Comparison of ENCODE assay signal across 9 mouse cellular contexts in the genomic region with DNA sequence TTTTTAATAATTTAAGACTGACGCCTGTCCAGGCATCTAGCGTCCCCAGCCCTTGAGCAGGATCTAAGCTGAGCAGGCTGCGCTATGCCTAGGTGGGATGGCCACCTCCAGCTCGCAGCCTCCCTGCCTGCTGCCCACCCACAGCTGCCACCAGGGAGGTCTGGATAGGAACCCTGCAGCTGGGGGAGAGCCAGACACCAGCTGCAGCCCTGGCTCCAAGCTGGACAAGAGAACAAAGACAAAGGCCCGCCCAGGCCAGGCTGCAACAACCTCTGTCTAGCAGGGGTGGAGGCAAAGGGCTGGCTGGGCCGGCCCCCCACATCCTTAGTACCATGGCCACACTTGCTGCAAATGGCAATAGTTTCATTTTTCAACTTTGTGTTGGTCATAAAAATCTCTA. TPM values are rescaled to one million over a fixed set of nuclear protein-coding genes. Genes with fewer than 3 reads are reported as not detected.
A peak's percentile ranks its signal among the peaks of the same experiment; 100 is the strongest.
DNase-seq lines count a peak whose midpoint lies in the region; ATAC-seq and TF ChIP-seq lines count a peak whose summit lies in the region.
"Had no signal": no experiment of that assay in that cellular context is flagged by ENCODE, and none has a peak within 500 bp of the region (broad histone marks: within the 10 kb centered on the region; RNA-seq: fewer than 3 reads in every experiment).

No protein-coding gene starts in this region.

- 47% methylated on average over 6 of the region's 6 CpGs for WGBS in heart, embryonic 10.5 days
- 40% methylated on average over 6 of the region's 6 CpGs for WGBS in heart, embryonic 12.5 days
- 8% methylated on average over 6 of the region's 6 CpGs for WGBS in neural tube, embryonic 14.5 days

- peaks cover 16% of the 10 kb centered on the region for H3K36me3 ChIP-seq in heart, embryonic 10.5 days
- peaks cover 23% of the 10 kb centered on the region for H3K36me3 ChIP-seq in heart, embryonic 12.5 days
- H3K36me3 ChIP-seq in neural tube, embryonic 14.5 days (ENCODE audit: control insufficient read depth, insufficient read depth, low read length): no peaks in the 10 kb centered on the region

- peak overlapping the region; percentile 81 for H3K27ac ChIP-seq in heart, embryonic 10.5 days
- H3K27ac ChIP-seq in cortical plate, adult 2 months (ENCODE audit: insufficient read depth, low read length): 0 out of 2 replicates have a peak overlapping the region, but pooled peaks have one; percentile 43
- H3K27ac ChIP-seq in heart, embryonic 12.5 days (ENCODE audit: poor library complexity, severe bottlenecking): 0 out of 2 replicates have a peak overlapping the region, but pooled peaks have one; percentile 15
- H3K27ac ChIP-seq in neural tube, embryonic 14.5 days (ENCODE audit: low read depth, low read length): peak overlapping the region; percentile 72

- ATAC-seq in heart, embryonic 12.5 days (ENCODE audit: insufficient number of reproducible peaks, low FRiP score): peak; percentile 63
- ATAC-seq in neural tube, embryonic 14.5 days (ENCODE audit: low read depth): peak; percentile 42
- no peak for ATAC-seq in erythroblast, adult 5-6 weeks (replicated peaks; ENCODE audit: low FRiP score, poor library complexity, severe bottlenecking)

- no peak for TF ChIP-seq POLR2A in cortical plate, adult 2 months (IDR thresholded peaks at IDR 0.05; ENCODE audit: extremely low read depth, insufficient read depth, low read length)

- DNase-seq in heart, embryonic 10.5 days (ENCODE audit: low spot score): no peak
- no peak for DNase-seq in heart, adult 8-10 months (ENCODE audit: low spot score)
- peak; percentile 69 to 81 for DNase-seq in kidney, postnatal 4 days
- DNase-seq in right cerebral cortex, postnatal 36 days (ENCODE audit: low spot score in 2 of 2): no peak

- no peaks in the 10 kb centered on the region for H3K9me3 ChIP-seq in heart, embryonic 10.5 days
- no peaks in the 10 kb centered on the region for H3K9me3 ChIP-seq in heart, embryonic 12.5 days (replicated peaks)
- no peaks in the 10 kb centered on the region for H3K9me3 ChIP-seq in neural tube, embryonic 14.5 days (ENCODE audit: control insufficient read depth, low read length)
- H3K9me3 ChIP-seq: megakaryocyte, embryonic 14.5 days had no signal

- H3K27me3 ChIP-seq in heart, embryonic 10.5 days (ENCODE audit: insufficient read depth, poor library complexity, severe bottlenecking): no peaks in the 10 kb centered on the region
- no peaks in the 10 kb centered on the region for H3K27me3 ChIP-seq in heart, embryonic 12.5 days (replicated peaks)
- no peaks in the 10 kb centered on the region for H3K27me3 ChIP-seq in neural tube, embryonic 14.5 days (ENCODE audit: control insufficient read depth, insufficient read depth, low read length)

- TF ChIP-seq CTCF in cortical plate, adult 2 months (IDR thresholded peaks at IDR 0.05; ENCODE audit: extremely low read depth, insufficient read depth, low read length): no peak

- peak overlapping the region; percentile 40; the same call in 1 of the 2 replicates for H3K9ac ChIP-seq in heart, embryonic 12.5 days
- peak overlapping the region; percentile 13; the same call in 1 of the 2 replicates for H3K9ac ChIP-seq in neural tube, embryonic 14.5 days (replicated peaks; ENCODE audit: low read depth, low read length)

- no peak overlapping the region for H3K4me2 ChIP-seq in heart, embryonic 12.5 days
- no peak overlapping the region for H3K4me2 ChIP-seq in neural tube, embryonic 14.5 days (ENCODE audit: low read depth, low read length)

- no peak overlapping the region for H3K4me3 ChIP-seq in heart, embryonic 10.5 days
- no peak overlapping the region for H3K4me3 ChIP-seq in cortical plate, adult 2 months (ENCODE audit: insufficient read depth, low read length)
- H3K4me3 ChIP-seq in heart, embryonic 12.5 days: no peak overlapping the region
- no peak overlapping the region for H3K4me3 ChIP-seq in neural tube, embryonic 14.5 days (ENCODE audit: low read depth, low read length)
- H3K4me3 ChIP-seq: megakaryocyte, embryonic 14.5 days had no signal

- peaks cover 73% of the 10 kb centered on the region for H3K4me1 ChIP-seq in heart, embryonic 10.5 days
- H3K4me1 ChIP-seq in cortical plate, adult 2 months (ENCODE audit: control insufficient read depth, insufficient read depth, low read length): peaks cover 18% of the 10 kb centered on the region
- peaks cover 63% of the 10 kb centered on the region for H3K4me1 ChIP-seq in heart, embryonic 12.5 days (replicated peaks)
- peaks cover 23% of the 10 kb centered on the region for H3K4me1 ChIP-seq in neural tube, embryonic 14.5 days (ENCODE audit: control insufficient read depth, insufficient read depth, low read length)

RNA-seq across cellular contexts. Expression of gene BC034090, which starts 31.8 kb away (rescaled TPM):
- 6.0 and 6.5 TPM in 2 replicates for polyA plus RNA-seq in heart, embryonic 10.5 days (2016; fragmentation: Nextera tagmentation; extraction: Ambion mirVana)
- 10 to 100 TPM; 33.0 to 42.1 (median 39.3) TPM for total RNA-seq in heart, adult 8-10 months (2022)
- 13.2 and 14.2 TPM in 2 replicates for polyA plus RNA-seq in cortical plate, adult 2 months (2012; rRNA removed)
- polyA plus RNA-seq in heart, embryonic 12.5 days (2016; fragmentation: Nextera tagmentation; extraction: Ambion mirVana): 9.0 and 9.6 TPM in 2 replicates
- 3.8 and 4.1 TPM in 2 replicates for polyA plus RNA-seq in neural tube, embryonic 14.5 days (2014; fragmentation: Nextera tagmentation; extraction: Ambion mirVana)
- not detected in 2 replicates for total RNA-seq in erythroblast, adult 5-6 weeks (2015; ENCODE audit: low replicate concordance)
- total RNA-seq in erythroblast, adult 5-6 weeks (2017; ENCODE audit: low replicate concordance): not detected in 2 replicates

RNA-seq across cellular contexts. Expression of gene Stx6, which starts 54.0 kb away (rescaled TPM):
- polyA plus RNA-seq in heart, embryonic 10.5 days (2016; fragmentation: Nextera tagmentation; extraction: Ambion mirVana): 56.0 and 66.9 TPM in 2 replicates
- 10 to 100 TPM; 20.0 to 24.4 (median 23.4) TPM for total RNA-seq in heart, adult 8-10 months (2022)
- polyA plus RNA-seq in cortical plate, adult 2 months (2012; rRNA removed): 108 and 113 TPM in 2 replicates
- 62.1 and 69.5 TPM in 2 replicates for polyA plus RNA-seq in heart, embryonic 12.5 days (2016; fragmentation: Nextera tagmentation; extraction: Ambion mirVana)
- 116 and 121 TPM in 2 replicates for polyA plus RNA-seq in neural tube, embryonic 14.5 days (2014; fragmentation: Nextera tagmentation; extraction: Ambion mirVana)
- 2.3 and 3.8 TPM in 2 replicates for total RNA-seq in erythroblast, adult 5-6 weeks (2015; ENCODE audit: low replicate concordance)
- total RNA-seq in erythroblast, adult 5-6 weeks (2017; ENCODE audit: low replicate concordance): 4.9 and 7.4 TPM in 2 replicates

Comparison
In these comparisons a context has a peak if more than half of its experiments do, and no peak if none do; other contexts are left out.
1. DNase-seq: peak in kidney, postnatal 4 days (2 of 2); none in heart, embryonic 10.5 days (single experiment), heart, adult 8-10 months (single experiment) and right cerebral cortex, postnatal 36 days (0 of 2).
2. H3K27ac ChIP-seq: peak in every context shown above with its lines; median percentile 81 in heart, embryonic 10.5 days; 72 in neural tube, embryonic 14.5 days; 43 in cortical plate, adult 2 months; 15 in heart, embryonic 12.5 days.